Comparison of ENCODE assay signal across 22 mouse cellular contexts in genomic region chr2:105662121-105662520, GRCm38 (mm10). TPM values are rescaled to one million over a fixed set of nuclear protein-coding genes. Genes with fewer than 3 reads are reported as not detected.
A peak's percentile ranks its signal among the peaks of the same experiment; 100 is the strongest.
DNase-seq lines count a peak whose midpoint lies in the region; ATAC-seq lines count a peak whose summit lies in the region.
"Had no signal": no experiment of that assay in that cellular context is flagged by ENCODE, and none has a peak within 500 bp of the region (broad histone marks: within the 10 kb centered on the region; RNA-seq: fewer than 3 reads in every experiment).

No protein-coding gene starts in this region.

- no peaks in the 10 kb centered on the region for H3K36me3 ChIP-seq in forebrain, embryonic 10.5 days (replicated peaks)
- no peaks in the 10 kb centered on the region for H3K36me3 ChIP-seq in forebrain, embryonic 16.5 days (ENCODE audit: control insufficient read depth, insufficient read depth)
- no peaks in the 10 kb centered on the region for H3K36me3 ChIP-seq in forebrain, embryonic 13.5 days (ENCODE audit: poor library complexity, severe bottlenecking)
- H3K36me3 ChIP-seq: heart, embryonic 15.5 days; limb, embryonic 13.5 days; liver, embryonic 13.5 days; midbrain, embryonic 12.5 days had no signal

- no peak for ATAC-seq in forebrain, embryonic 16.5 days
- no peak for ATAC-seq in forebrain, embryonic 13.5 days
- ATAC-seq: intestine, embryonic 16.5 days had no signal

- H3K4me1 ChIP-seq in forebrain, embryonic 10.5 days: peaks cover 71% of the 10 kb centered on the region
- peaks cover 22% of the 10 kb centered on the region for H3K4me1 ChIP-seq in forebrain, embryonic 16.5 days (replicated peaks; ENCODE audit: control insufficient read depth, insufficient read depth, low read length)
- H3K4me1 ChIP-seq in forebrain, embryonic 13.5 days: peaks cover 40% of the 10 kb centered on the region
- H3K4me1 ChIP-seq: liver, embryonic 13.5 days had no signal

- peak overlapping the region; percentile 47; the same call in 1 of the 2 replicates for H3K4me3 ChIP-seq in forebrain, embryonic 10.5 days
- H3K4me3 ChIP-seq in forebrain, embryonic 16.5 days (replicated peaks; ENCODE audit: low read length): no peak overlapping the region
- H3K4me3 ChIP-seq in forebrain, embryonic 13.5 days: no peak overlapping the region
- H3K4me3 ChIP-seq: erythroblast, embryonic 14.5 days; heart, adult 2 months; heart, embryonic 15.5 days; limb, embryonic 13.5 days; liver, embryonic 13.5 days had no signal

- H3K9ac ChIP-seq in forebrain, embryonic 16.5 days (replicated peaks; ENCODE audit: low read depth, low read length): no peak overlapping the region
- H3K9ac ChIP-seq in forebrain, embryonic 13.5 days: no peak overlapping the region
- H3K9ac ChIP-seq: heart, embryonic 15.5 days; limb, embryonic 13.5 days; liver, embryonic 13.5 days; lung, embryonic 14.5 days; midbrain, embryonic 12.5 days had no signal

- no peaks in the 10 kb centered on the region for H3K9me3 ChIP-seq in forebrain, embryonic 10.5 days
- no peaks in the 10 kb centered on the region for H3K9me3 ChIP-seq in forebrain, embryonic 16.5 days (ENCODE audit: control insufficient read depth, low read length)
- no peaks in the 10 kb centered on the region for H3K9me3 ChIP-seq in forebrain, embryonic 13.5 days (replicated peaks)
- H3K9me3 ChIP-seq: heart, embryonic 15.5 days; limb, embryonic 13.5 days; liver, embryonic 13.5 days; midbrain, embryonic 12.5 days had no signal

- 2% methylated on average over 16 of the region's 16 CpGs for WGBS in forebrain, embryonic 10.5 days
- 4% methylated on average over 16 of the region's 16 CpGs for WGBS in forebrain, embryonic 16.5 days
- WGBS in forebrain, embryonic 13.5 days: 5% methylated on average over 16 of the region's 16 CpGs

- H3K27ac ChIP-seq in forebrain, embryonic 10.5 days: peak overlapping the region; percentile 76; the same call in 1 of the 2 replicates
- no peak overlapping the region for H3K27ac ChIP-seq in forebrain, embryonic 16.5 days (ENCODE audit: low read length)
- H3K27ac ChIP-seq in forebrain, embryonic 13.5 days: no peak overlapping the region
- H3K27ac ChIP-seq: heart, adult 2 months; heart, embryonic 15.5 days; limb, embryonic 13.5 days; liver, embryonic 13.5 days; midbrain, embryonic 12.5 days; stomach, postnatal 0 days had no signal

- no peak overlapping the region for H3K4me2 ChIP-seq in forebrain, embryonic 16.5 days (ENCODE audit: low read length)
- H3K4me2 ChIP-seq in forebrain, embryonic 13.5 days: peak overlapping the region; percentile 50
- H3K4me2 ChIP-seq: heart, embryonic 15.5 days; limb, embryonic 13.5 days; liver, embryonic 13.5 days; lung, embryonic 14.5 days had no signal

- H3K27me3 ChIP-seq in forebrain, embryonic 10.5 days (ENCODE audit: poor library complexity, severe bottlenecking): peaks cover 100% of the 10 kb centered on the region
- peaks cover 66% of the 10 kb centered on the region for H3K27me3 ChIP-seq in forebrain, embryonic 16.5 days (replicated peaks; ENCODE audit: control insufficient read depth, insufficient read depth, low read length)
- peaks cover 86% of the 10 kb centered on the region for H3K27me3 ChIP-seq in forebrain, embryonic 13.5 days

- peak; percentile 35 for DNase-seq in forebrain, embryonic 10.5 days (ENCODE audit: extremely low spot score, low spot score)
- peak; percentile 5 for DNase-seq in kidney, adult 18-20 months
- DNase-seq in kidney, adult 11 months: no peak
- peak; percentile 25 for DNase-seq in mesoderm, embryonic 11.5 days (ENCODE audit: low read depth, low spot score)
- DNase-seq in layer of hippocampus, adult 8-10 months (ENCODE audit: low spot score in 2 of 2): no peak
- DNase-seq: adrenal gland, adult 2 months; gastrocnemius, postnatal 14 days; heart, adult 2 months; liver, embryonic 13.5 days; lung, embryonic 14.5 days; lung, postnatal 4 days had no signal

RNA-seq across cellular contexts. Expression of gene Pax6, which starts 6.6 kb away (rescaled TPM):
- polyA plus RNA-seq in forebrain, embryonic 10.5 days (2016; fragmentation: Nextera tagmentation; extraction: Ambion mirVana): 76.8 and 79.6 TPM in 2 replicates
- polyA plus RNA-seq in forebrain, embryonic 16.5 days (2015; fragmentation: Nextera tagmentation; extraction: Ambion mirVana): 39.9 and 42.2 TPM in 2 replicates
- polyA plus RNA-seq in forebrain, embryonic 13.5 days (2015; fragmentation: Nextera tagmentation; extraction: Ambion mirVana): 87.1 and 92.7 TPM in 2 replicates
- 10 to 100 TPM; 12.5 to 17.6 (median 12.8) TPM for total RNA-seq in layer of hippocampus, adult 8-10 months (2022)
- total RNA-seq: adrenal gland, adult 2 months; heart, adult 2 months; hematopoietic stem cell, adult 5-6 weeks had no signal
- polyA plus RNA-seq: adrenal gland, adult 2 months; heart, adult 2 months; lung, embryonic 14.5 days; thymus, postnatal 0 days; urinary bladder, adult 2 months had no signal

Comparison
In these comparisons a context has a peak if more than half of its experiments do, and no peak if none do; other contexts are left out.
1. DNase-seq: peak in forebrain, embryonic 10.5 days (single experiment), kidney, adult 18-20 months (single experiment) and mesoderm, embryonic 11.5 days (single experiment); none in kidney, adult 11 months (single experiment) and layer of hippocampus, adult 8-10 months (0 of 2).